Mouse (Mus musculus): Measurements from ENCODE around the gene Pigm. TPM values are rescaled to one million over a fixed set of nuclear protein-coding genes. Genes with fewer than 3 reads are reported as not detected.

The Pigm gene
- total RNA-seq (2015; ENCODE audit: low replicate concordance), result 5.2 and 5.6 TPM in 2 replicates
- 5.3 and 8.1 TPM in 2 replicates for total RNA-seq (2017; ENCODE audit: low replicate concordance)

DNA sequence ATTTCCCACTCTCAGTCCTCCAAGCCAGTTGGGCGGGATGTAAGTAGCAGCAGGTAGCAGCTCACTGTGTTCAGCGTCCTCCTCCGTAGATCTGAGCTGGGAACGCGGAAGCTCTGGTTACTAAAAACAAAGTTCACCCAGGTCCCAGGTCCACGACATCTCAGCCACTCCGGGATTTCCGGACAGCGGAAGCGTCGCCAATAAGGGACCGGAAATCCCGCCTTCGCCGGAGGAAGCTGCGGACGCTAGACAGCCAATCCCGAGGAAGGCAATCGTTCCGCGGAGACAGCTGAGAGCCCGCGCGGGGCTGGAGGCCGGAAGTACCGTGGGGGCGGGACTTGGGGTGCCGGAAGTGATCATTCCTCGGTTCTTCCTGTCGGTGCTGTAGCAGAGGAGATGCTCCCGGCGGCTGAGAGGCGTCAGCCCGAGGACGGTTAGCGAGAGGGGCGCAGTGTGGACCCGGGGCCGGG is at the start of gene Pigm:
Gene Pigm (plus strand): TSS at position 349 of the 470 bp plus-strand sequence.
- ATAC-seq (replicated peaks; ENCODE audit: low FRiP score, poor library complexity, severe bottlenecking), result peak; percentile 98

- ATAC-seq (replicated peaks; ENCODE audit: low FRiP score, poor library complexity, severe bottlenecking), result no peak
Measured at GRCm38 (mm10) chr1:172326684-172327083, 49.7 kb upstream of the Pigm start.

- ATAC-seq (replicated peaks; ENCODE audit: low FRiP score, poor library complexity, severe bottlenecking), result no peak
Measured at GRCm38 (mm10) chr1:172327206-172328001, 48.9 kb upstream of the Pigm start.

DNA sequence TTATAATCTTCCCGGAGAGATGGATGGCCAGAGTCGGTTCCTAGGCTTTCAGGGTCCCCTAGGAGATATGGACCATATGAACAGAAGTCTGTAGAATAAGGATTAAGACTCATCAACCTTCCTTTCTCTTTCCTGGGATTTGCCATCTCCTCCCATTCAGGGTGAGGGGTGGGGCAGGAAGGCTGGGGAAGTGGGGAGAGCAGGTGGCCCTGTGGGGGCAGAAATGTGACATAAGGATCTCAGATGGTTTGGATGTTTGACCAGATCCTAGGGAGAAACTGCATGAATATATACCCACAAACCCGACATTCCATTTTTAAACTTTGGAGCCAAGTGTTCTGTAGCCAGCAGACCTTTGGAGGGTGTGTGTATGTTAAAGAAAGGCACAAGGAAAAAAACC is 48.3 kb upstream of the Pigm start:
- ATAC-seq (replicated peaks; ENCODE audit: low FRiP score, poor library complexity, severe bottlenecking), result no peak

DNA sequence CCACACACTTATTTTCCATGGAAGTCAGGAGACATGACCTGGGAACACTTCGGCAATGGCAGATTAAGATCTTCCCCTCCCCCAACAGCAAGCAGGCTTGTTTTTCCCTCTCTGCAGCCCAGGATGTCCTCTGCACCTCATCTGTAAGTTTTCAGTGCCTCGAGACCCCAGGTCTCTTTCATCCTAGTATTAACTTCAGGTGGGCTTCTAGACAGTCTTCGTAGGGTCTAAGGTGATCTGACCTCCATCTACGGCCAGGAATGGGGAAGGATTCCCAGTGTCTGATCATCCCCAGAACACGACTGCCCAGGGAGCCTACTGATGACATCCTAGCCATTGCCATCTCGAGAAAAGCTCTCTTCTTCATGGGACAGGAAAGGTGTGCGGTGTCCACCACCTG is 47.9 kb upstream of the Pigm start:
- ATAC-seq (replicated peaks; ENCODE audit: low FRiP score, poor library complexity, severe bottlenecking), result no peak

GRCm38 (mm10) chr1:172329131-172329530 is 47.2 kb upstream of the Pigm start, which contains the start of gene Kcnj9:
TSS of gene Kcnj9 (minus strand) at chr1:172329318.
- no peak for ATAC-seq (replicated peaks; ENCODE audit: low FRiP score, poor library complexity, severe bottlenecking)

DNA sequence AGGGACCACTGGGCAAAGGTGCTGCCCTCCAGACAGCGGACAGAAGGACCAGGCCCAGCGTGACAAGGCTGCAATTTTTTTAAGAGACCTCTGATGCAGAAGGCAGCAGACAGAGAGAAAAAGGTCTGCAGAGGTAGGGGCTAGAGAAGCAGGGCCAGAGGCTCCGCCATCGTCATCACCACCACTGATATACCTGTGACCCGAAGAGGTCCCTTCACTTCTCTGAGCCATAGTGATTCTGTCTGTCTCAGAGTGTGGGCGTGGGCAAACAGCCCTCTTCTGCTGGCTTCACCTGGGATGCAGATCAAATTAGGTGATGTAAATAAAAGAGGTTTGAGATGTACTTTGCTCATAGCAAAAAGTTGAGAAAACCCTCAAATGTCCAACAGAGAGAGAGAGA is 46.7 kb upstream of the Pigm start:
- no peak for ATAC-seq (replicated peaks; ENCODE audit: low FRiP score, poor library complexity, severe bottlenecking)

DNA sequence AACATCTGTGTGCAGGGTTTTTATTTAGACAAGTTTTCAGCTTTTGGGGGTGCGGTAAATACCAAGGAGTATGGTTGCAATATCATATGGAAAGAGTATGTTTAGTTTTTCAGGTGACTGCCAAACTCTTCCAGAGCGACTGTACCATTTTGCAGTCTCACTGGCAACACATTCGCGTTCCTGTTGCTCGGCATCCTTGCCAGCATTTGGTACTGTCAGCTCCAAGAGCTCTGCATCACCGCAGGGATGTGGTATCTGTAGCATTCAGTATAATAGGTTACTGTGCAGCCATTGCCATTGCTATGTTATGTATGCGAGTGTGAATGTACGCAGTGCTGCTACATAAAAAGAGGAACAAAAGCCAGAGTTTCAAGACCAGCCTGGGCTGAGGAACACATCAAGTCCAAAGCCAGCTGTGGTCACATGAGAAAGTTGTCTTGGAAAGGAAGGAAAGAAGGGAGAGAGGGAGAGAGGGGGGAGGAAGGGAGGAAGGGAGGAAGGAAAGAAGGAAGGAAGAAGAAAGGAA is 44.9 kb upstream of the Pigm start:
- no peak for ATAC-seq (replicated peaks; ENCODE audit: low FRiP score, poor library complexity, severe bottlenecking)

DNA sequence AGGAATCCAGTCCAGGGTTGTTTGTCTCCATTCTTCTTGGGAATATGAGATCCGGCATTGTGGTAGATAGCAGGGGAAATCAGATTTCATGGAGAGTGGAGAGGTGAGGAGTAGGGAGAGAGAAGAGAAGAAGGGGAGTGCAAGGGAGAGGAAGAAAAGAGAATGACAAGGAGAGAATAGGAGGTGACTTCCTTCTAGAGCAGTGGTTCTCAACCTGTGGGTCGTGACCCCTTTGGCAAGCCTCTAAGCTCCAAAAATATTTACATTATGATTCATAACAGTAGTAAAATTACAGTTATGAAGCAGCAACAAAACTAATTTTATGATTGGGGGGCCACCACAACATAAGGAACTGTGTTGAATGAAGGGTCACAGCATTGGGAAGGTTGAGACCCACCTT is 43.4 kb upstream of the Pigm start:
- ATAC-seq (replicated peaks; ENCODE audit: low FRiP score, poor library complexity, severe bottlenecking), result no peak

GRCm38 (mm10) chr1:172333512-172333911 is 42.8 kb upstream of the Pigm start:
- no peak for ATAC-seq (replicated peaks; ENCODE audit: low FRiP score, poor library complexity, severe bottlenecking)

GRCm38 (mm10) chr1:172335804-172336203 is 40.5 kb upstream of the Pigm start:
- no peak for ATAC-seq (replicated peaks; ENCODE audit: low FRiP score, poor library complexity, severe bottlenecking)

GRCm38 (mm10) chr1:172337411-172338185 is 38.7 kb upstream of the Pigm start:
- no peak for ATAC-seq (replicated peaks; ENCODE audit: low FRiP score, poor library complexity, severe bottlenecking)

DNA sequence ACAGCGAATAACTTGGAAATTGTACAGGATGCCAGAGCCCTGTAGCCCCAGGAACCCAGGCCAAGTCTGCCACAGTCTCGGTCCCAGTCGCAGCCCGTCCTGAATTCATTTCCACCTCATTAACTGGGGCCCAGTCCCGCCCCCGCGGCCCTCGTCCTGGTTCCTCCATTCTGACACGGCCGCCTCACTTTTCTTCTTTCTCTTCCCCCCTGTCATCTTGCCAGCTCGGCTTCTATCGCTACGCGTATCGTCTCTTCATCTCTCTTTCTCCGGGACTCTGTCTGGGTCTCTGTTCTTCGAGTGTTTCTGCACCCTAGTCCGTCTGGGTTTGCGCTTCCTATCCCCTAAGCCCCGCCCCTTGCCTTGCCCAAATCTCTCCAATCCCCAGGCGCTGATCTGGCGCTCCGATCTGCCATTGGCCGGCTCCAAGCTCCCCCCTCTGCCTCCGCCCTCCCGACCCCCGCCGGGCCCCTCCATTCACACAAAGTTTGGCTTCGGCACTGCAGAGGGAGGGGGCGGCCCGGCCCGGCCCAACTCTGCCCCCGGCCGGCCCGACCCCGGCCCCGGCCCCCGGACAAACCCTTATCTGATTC is 35.5 kb upstream of the Pigm start, which contains the start of gene Kcnj10:
Gene Kcnj10 (plus strand): TSS at position 482 of the 593 bp plus-strand sequence.
- ATAC-seq (replicated peaks; ENCODE audit: low FRiP score, poor library complexity, severe bottlenecking), result no peak

DNA sequence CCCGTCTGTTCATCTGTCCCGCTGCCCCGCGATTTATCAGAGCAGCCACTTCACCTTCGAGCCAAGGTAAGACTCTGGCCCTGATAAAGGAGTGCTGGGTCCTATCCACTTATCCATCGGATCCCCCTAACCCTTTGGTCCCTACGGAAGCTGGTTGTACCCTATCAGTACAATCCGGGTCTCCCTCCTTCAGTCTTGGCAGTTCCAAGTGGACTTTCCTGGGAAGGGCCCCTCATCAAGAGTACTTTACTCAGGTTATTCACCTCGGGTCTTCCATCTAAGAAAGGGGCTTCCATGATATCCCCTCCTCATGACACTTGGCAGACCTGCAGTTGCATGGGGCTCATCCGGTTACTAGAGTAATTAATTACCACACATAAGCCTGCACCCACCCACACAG is 35.0 kb upstream of the Pigm start:
- ATAC-seq (replicated peaks; ENCODE audit: low FRiP score, poor library complexity, severe bottlenecking), result no peak

- no peak for ATAC-seq (replicated peaks; ENCODE audit: low FRiP score, poor library complexity, severe bottlenecking)
Measured at GRCm38 (mm10) chr1:172342729-172343128, 33.6 kb upstream of the Pigm start.

DNA sequence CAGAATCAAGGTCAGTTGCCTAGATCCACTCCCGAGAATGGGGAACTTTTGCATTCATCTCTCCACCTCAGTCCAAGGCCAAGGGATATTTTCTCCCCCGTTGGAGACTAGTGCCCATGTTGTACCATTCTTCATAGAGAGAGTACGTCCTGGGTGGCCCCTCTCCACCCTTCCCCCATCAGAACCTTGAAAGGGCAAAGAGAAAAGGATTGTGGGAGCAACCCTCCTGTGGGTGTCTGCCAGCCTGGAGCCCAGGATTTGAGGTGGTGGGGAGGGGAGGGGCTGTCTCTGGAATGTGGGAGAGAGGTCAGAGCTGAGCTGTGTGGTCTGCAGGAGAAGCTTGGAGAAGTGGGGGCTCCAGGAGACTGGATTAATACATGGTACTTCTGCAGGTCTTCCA is 32.4 kb upstream of the Pigm start:
- no peak for ATAC-seq (replicated peaks; ENCODE audit: low FRiP score, poor library complexity, severe bottlenecking)

DNA sequence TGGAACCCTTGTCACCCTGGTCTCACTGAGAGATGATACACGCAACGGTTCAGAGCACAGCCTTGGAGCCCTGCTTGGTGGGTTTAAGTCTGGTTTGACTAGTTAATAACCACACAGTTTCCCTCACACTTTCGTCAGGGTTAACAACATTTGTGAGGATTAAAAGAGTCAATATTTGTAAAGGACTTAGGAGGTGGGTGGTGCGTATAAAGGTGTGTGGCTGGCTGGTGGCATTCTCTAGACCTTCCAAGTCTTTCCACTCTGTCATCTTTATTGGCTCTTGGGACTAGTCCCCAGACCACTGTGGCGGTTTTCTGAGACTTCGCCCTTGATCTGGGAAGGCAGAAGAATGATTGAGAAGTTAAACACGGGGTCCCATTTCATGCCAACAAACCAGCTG is 31.5 kb upstream of the Pigm start:
- no peak for ATAC-seq (replicated peaks; ENCODE audit: low FRiP score, poor library complexity, severe bottlenecking)

DNA sequence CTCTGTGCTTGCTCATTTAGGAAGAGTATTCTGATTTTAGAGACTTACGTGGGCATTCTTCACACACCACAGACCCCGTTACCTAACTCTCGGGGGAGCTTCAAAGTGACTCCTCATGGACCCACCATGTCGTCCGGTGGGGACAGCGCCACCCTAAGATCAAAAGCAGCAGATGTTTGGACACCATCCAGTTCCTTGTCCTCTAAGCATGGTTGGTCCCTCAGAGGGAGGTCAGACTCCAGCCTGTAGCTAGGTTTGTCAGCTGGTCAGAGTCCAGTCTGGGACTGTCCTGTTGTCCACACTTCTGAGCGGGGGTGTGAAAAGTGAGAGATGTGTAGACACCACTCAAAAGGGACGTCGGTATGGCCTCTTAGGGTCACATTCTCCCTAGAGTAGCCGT is 29.6 kb upstream of the Pigm start:
- no peak for ATAC-seq (replicated peaks; ENCODE audit: low FRiP score, poor library complexity, severe bottlenecking)

GRCm38 (mm10) chr1:172347382-172347781 is 29.0 kb upstream of the Pigm start:
- no peak for ATAC-seq (replicated peaks; ENCODE audit: low FRiP score, poor library complexity, severe bottlenecking)

DNA sequence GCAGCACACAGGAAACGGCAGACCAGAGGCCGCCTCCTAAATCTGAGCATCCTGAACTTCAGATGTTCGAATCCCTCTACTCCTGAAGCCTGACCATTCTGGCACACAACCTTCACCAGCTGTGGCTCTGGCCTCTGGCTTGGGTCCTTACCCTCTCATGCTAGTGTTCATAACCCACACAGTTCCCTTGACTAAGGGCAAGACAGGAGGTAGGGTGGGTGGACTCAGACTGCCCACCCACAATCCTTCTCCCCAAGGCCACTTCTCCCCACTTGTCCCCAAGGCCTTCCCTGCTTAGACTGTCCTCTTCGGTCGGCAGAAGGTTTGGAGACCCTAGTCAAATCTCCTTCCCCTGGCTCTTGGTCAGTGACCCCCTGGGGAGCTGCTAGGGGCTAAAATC is 26.8 kb upstream of the Pigm start:
- no peak for ATAC-seq (replicated peaks; ENCODE audit: low FRiP score, poor library complexity, severe bottlenecking)
